ENCODE assay signal across 7 mouse cellular contexts in genomic region chr13:46725227-46725626, GRCm38 (mm10). TPM values are rescaled to one million over a fixed set of nuclear protein-coding genes. Genes with fewer than 3 reads are reported as not detected.
A peak's percentile ranks its signal among the peaks of the same experiment; 100 is the strongest.
DNase-seq lines count a peak whose midpoint lies in the region; ATAC-seq and TF ChIP-seq lines count a peak whose summit lies in the region.

No protein-coding gene starts in this region.

- no peaks in the 10 kb centered on the region for H3K27me3 ChIP-seq in testis, adult 2 months (ENCODE audit: control insufficient read depth, insufficient read depth, low read length)

- no peak for TF ChIP-seq POLR2A in testis, adult 2 months (IDR thresholded peaks at IDR 0.05; ENCODE audit: control insufficient read depth, low read depth, low read length)

- no peak for DNase-seq in testis, postnatal 10 days (ENCODE audit: low spot score)
- peak; percentile 59 for DNase-seq in naive thymus-derived CD4-positive, alpha-beta T cell, adult 2 months (ENCODE audit: low read depth)
- DNase-seq in natural killer cell, adult 2 months (ENCODE audit: low spot score in 2 of 2), result no peak
- DNase-seq in urinary bladder, postnatal 10 days (ENCODE audit: low spot score), result no peak

- H3K4me3 ChIP-seq in testis, adult 2 months (ENCODE audit: control insufficient read depth, low read depth, low read length), result peak overlapping the region; percentile 60; the same call in 1 of the 2 replicates

- ATAC-seq in common myeloid progenitor, adult 5-6 weeks (replicated peaks; ENCODE audit: low read depth, poor library complexity, severe bottlenecking), result peak; percentile 17; the same call in 1 of the 2 replicates
- peak; percentile 12 for ATAC-seq in inflammation-experienced regulatory T-cells, adult 6 months

- H3K36me3 ChIP-seq in testis, adult 2 months (ENCODE audit: control insufficient read depth, insufficient read depth, low read length), result no peaks in the 10 kb centered on the region

- no peak for TF ChIP-seq CTCF in testis, adult 2 months (IDR thresholded peaks at IDR 0.05; ENCODE audit: control insufficient read depth, insufficient read depth, insufficient replicate concordance, low read depth, low read length)

- no peaks in the 10 kb centered on the region for H3K4me1 ChIP-seq in testis, adult 2 months (ENCODE audit: control insufficient read depth, insufficient read depth, low read length)

- no peak overlapping the region for H3K27ac ChIP-seq in testis, adult 2 months (ENCODE audit: control insufficient read depth, insufficient read depth, low read depth, low read length)

RNA-seq across cellular contexts. Expression of gene Nup153, which starts 2.5 kb away (rescaled TPM):
- 238 and 272 TPM in 2 replicates for polyA plus RNA-seq in testis, adult 2 months (2012; rRNA removed)
- total RNA-seq in common myeloid progenitor, adult 5-6 weeks (2017), result 155 and 190 TPM in 2 replicates
- polyA plus RNA-seq in inflammation-experienced regulatory T-cells, adult 6 months (2017; shearing (Covaris generic)), result 10 to 100 TPM; 45.4 to 74.4 (median 73.1) TPM

RNA-seq across cellular contexts. Expression of gene Fam8a1, which starts 55.9 kb away (rescaled TPM):
- 29.9 and 30.7 TPM in 2 replicates for polyA plus RNA-seq in testis, adult 2 months (2012; rRNA removed)
- 9.9 and 13.8 TPM in 2 replicates for total RNA-seq in common myeloid progenitor, adult 5-6 weeks (2017)
- 1 to 10 TPM; 5.1 to 9.7 (median 6.2) TPM for polyA plus RNA-seq in inflammation-experienced regulatory T-cells, adult 6 months (2017; shearing (Covaris generic))
